Mouse (Mus musculus) testis, postnatal 14 days (tissue): Measurements from ENCODE around the gene H2afv.

Experiments
- DNase-seq: peaks from one replicate; pipeline ENCODE4 v3.0.0; 2021; ENCODE audit warnings: low spot score

H2afv gene

DNA sequence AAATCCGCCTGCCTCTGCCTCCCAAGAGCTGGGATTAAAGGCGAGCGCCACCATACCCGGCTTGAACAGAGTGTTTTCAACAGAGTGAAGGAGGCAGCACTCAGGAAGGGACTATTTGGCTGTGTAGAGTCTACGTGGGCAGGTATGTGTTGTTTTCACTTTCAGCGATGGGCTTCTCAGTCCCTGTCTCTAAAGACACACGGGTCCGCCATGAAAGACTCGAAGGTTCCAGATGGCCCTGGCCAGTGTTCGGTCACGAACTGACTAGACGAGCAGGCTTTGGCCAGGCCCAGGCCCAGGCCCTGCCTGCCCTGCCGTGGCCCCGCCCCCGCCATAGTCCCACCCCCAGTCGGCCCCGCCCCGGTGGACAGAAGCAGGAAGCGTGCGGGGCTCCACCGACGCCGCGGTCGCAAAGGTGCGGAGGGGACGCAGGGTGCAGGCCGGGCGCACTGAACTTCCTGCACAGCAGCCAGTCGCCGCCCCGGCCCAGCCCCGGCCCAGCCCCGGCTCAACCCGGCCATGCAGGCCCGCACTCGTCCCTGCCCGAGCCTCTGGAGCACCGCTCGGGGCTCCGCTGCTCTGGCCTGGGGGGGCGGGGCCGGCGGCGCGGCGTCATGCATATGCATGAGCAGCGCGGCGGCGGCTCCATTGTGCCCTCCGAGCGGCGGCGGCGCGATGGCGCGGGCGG is 55.4 kb downstream of the H2afv start, which contains the start of gene Zmiz2:
Zmiz2 (plus strand) TSS at position 349 of the 688 bp plus-strand sequence.
- peak; percentile 95 for DNase-seq

DNA sequence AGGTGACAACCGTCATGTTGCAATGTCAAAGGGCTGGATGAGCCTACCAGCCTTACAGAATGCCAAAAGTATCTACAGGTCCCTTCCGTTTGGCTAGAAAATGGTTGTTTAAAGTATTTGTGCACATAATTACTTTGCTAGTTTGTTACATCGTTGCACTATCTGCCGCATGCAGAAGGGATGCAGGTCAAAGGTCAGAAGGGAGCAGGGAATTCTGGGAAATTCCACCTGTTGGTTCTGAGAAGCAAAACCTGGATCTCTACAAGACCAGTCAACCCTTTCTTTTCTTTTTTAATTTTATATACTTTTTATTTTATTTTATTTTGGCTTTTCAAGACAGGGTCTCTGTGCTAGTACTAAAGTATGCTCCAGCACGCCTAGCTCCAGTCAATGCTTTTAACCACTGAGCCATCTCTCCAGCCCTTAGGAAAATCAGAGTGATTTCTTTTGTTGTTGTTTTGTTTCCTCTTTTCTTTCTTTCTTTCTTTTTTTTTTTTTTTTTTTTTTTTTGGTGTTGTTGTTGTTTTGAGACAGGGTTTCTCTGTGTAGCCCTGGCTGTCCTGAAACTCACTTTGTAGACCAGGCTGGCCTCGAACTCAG is 56.0 kb downstream of the H2afv start:
- DNase-seq: no peak

DNA sequence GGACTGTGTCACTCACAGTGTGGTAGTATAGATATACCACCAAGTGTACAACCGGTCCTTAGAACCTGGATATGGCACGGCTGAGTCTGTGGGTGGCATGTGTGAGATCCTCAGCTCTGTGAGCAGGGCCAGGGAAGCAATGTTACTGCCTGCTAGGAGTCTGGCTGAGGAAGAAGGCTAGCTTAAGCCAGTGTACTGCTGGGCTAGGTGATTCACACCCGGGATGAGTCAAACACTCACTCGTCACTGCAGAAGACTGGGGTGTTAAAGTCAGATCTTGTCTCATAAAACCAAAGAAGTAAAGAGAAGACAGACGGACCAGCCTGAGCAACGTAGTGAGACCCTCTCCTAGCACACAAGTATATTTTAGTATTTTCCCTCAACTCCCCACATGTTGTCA is 63.3 kb downstream of the H2afv start:
- DNase-seq: no peak
